In genomic region chr11:102762248-102762647, GRCm38 (mm10) we compare ENCODE assay signal across 9 mouse cellular contexts. TPM values are rescaled to one million over a fixed set of nuclear protein-coding genes. Genes with fewer than 3 reads are reported as not detected.
DNase-seq lines count a peak whose midpoint lies in the region; ATAC-seq and TF ChIP-seq lines count a peak whose summit lies in the region.
"Had no signal": no experiment of that assay in that cellular context is flagged by ENCODE, and none has a peak within 500 bp of the region (broad histone marks: within the 10 kb centered on the region; RNA-seq: fewer than 3 reads in every experiment).

No protein-coding gene starts in this region.

- H3K4me2 ChIP-seq in heart, embryonic 12.5 days: peak overlapping the region; percentile 98
- peak overlapping the region; percentile 88 for H3K4me2 ChIP-seq in forebrain, postnatal 0 days (ENCODE audit: low read depth)

- no peak for DNase-seq in heart, postnatal 36 days
- no peak for DNase-seq in ES-E14 (ENCODE audit: low read depth, low spot score)
- DNase-seq in forebrain, postnatal 0 days: no peak
- no peak for DNase-seq in embryo, embryonic 10.5 days (ENCODE audit: low spot score)
- no peak for DNase-seq in ovary, adult 18-20 months (ENCODE audit: low spot score)
- no peak for DNase-seq in adrenal gland, postnatal 25 days

- peaks cover 32% of the 10 kb centered on the region for H3K4me1 ChIP-seq in heart, embryonic 12.5 days (replicated peaks)
- H3K4me1 ChIP-seq in ES-E14 (ENCODE audit: control insufficient read depth in 2 of 2, insufficient read depth in 2 of 2, low read length in 2 of 2, poor library complexity in 1 of 2): peaks cover 0 to 17% of the 10 kb centered on the region in 2 experiments; a peak in 2 of 4 replicates
- peaks cover 11% of the 10 kb centered on the region; the same call in 1 of the 2 replicates for H3K4me1 ChIP-seq in forebrain, postnatal 0 days (ENCODE audit: insufficient read depth)

- in situ Hi-C loops in ES-E14 (cut with MboI; ENCODE audit: low sequenced_read_pairs in 2 of 2, unreplicated experiment in 2 of 2): no loop called here

- peaks cover 40% of the 10 kb centered on the region for H3K27me3 ChIP-seq in heart, embryonic 12.5 days (replicated peaks)
- H3K27me3 ChIP-seq in forebrain, postnatal 0 days (ENCODE audit: insufficient read depth, low read length): no peaks in the 10 kb centered on the region

- peak overlapping the region; percentile 74 for H3K4me3 ChIP-seq in heart, embryonic 12.5 days
- H3K4me3 ChIP-seq in ES-E14 (ENCODE audit: insufficient read depth in 1 of 2, low read depth in 1 of 2, low read length in 2 of 2, poor library complexity in 1 of 2, severe bottlenecking in 1 of 2): peak overlapping the region; percentile 72 to 89
- H3K4me3 ChIP-seq in forebrain, postnatal 0 days (ENCODE audit: low read depth, low read length): peak overlapping the region; percentile 65
- H3K4me3 ChIP-seq: erythroblast, embryonic 14.5 days had no signal

- peak overlapping the region; percentile 88 for H3K9ac ChIP-seq in heart, embryonic 12.5 days
- no peak overlapping the region; the same call in 1 of the 2 replicates for H3K9ac ChIP-seq in ES-E14 (ENCODE audit: insufficient read depth, low read depth, low read length, poor library complexity, severe bottlenecking)
- H3K9ac ChIP-seq in forebrain, postnatal 0 days: peak overlapping the region; percentile 90

- intact Hi-C loops in heart, postnatal 36 days (cut with DNase I): no loop called here

- H3K36me3 ChIP-seq in heart, embryonic 12.5 days: no peaks in the 10 kb centered on the region
- H3K36me3 ChIP-seq in ES-E14 (ENCODE audit: control insufficient read depth, insufficient read depth, low read length, poor library complexity, severe bottlenecking): no peaks in the 10 kb centered on the region
- no peaks in the 10 kb centered on the region for H3K36me3 ChIP-seq in forebrain, postnatal 0 days (ENCODE audit: insufficient read depth)

- WGBS in heart, embryonic 12.5 days: 12% methylated on average over 15 of the region's 15 CpGs
- 19% methylated on average over 15 of the region's 15 CpGs for WGBS in forebrain, postnatal 0 days

- no peaks in the 10 kb centered on the region for H3K9me3 ChIP-seq in heart, embryonic 12.5 days (replicated peaks)
- no peaks in the 10 kb centered on the region for H3K9me3 ChIP-seq in ES-E14 (ENCODE audit: control insufficient read depth, insufficient read depth, low read depth, low read length)
- H3K9me3 ChIP-seq in forebrain, postnatal 0 days (ENCODE audit: low read length): no peaks in the 10 kb centered on the region

- TF ChIP-seq CTCF in forebrain, postnatal 0 days (IDR thresholded peaks at IDR 0.05; ENCODE audit: low read depth): no peak

- no peak for ATAC-seq in heart, embryonic 12.5 days (ENCODE audit: insufficient number of reproducible peaks, low FRiP score)
- peak; percentile 9; the same call in 1 of the 2 replicates for ATAC-seq in forebrain, postnatal 0 days
- ATAC-seq in megakaryocyte, adult 5-6 weeks (ENCODE audit: poor library complexity, severe bottlenecking): peak; percentile 56

- no peak overlapping the region for H3K27ac ChIP-seq in heart, embryonic 12.5 days (ENCODE audit: poor library complexity, severe bottlenecking)
- H3K27ac ChIP-seq in ES-E14 (ENCODE audit: insufficient read depth, low read depth, low read length, poor library complexity, severe bottlenecking): no peak overlapping the region
- H3K27ac ChIP-seq in forebrain, postnatal 0 days (ENCODE audit: low read depth, low read length): no peak overlapping the region

TF ChIP-seq in ES-E14, 5 proteins besides CTCF, POLR2A, EP300 and RAD21:
- no peak for TF ChIP-seq HCFC1 (IDR thresholded peaks at IDR 0.05; ENCODE audit: borderline replicate concordance, insufficient read depth, low read length)
- TF ChIP-seq ZNF384 (IDR thresholded peaks at IDR 0.05; ENCODE audit: low read depth, low read length): no peak
- no peak for TF ChIP-seq ZC3H11A (IDR thresholded peaks at IDR 0.05; ENCODE audit: borderline replicate concordance, low read depth, low read length)
- TF ChIP-seq CHD2 (IDR thresholded peaks at IDR 0.05; ENCODE audit: low read depth, low read length): no peak
- TF ChIP-seq MAFK (IDR thresholded peaks at IDR 0.05; ENCODE audit: insufficient read depth, low read depth, low read length): no peak

RNA-seq across cellular contexts. Expression of gene Adam11, which starts 1.0 kb away (rescaled TPM):
- polyA plus RNA-seq in heart, embryonic 12.5 days (2016; fragmentation: Nextera tagmentation; extraction: Ambion mirVana): 9.1 and 10.0 TPM in 2 replicates
- total RNA-seq in heart, postnatal 36 days (2021): 1 to 10 TPM; 4.1 to 6.2 TPM
- total RNA-seq in ES-E14 (2012; rRNA removed): 1.7 and 2.5 TPM in 2 replicates
- total RNA-seq in forebrain, postnatal 0 days (2014; rRNA removed): 37.9 and 49.9 TPM in 2 replicates
- polyA plus RNA-seq in forebrain, postnatal 0 days (2015; fragmentation: Nextera tagmentation; extraction: Ambion mirVana): 14.1 and 17.6 TPM in 2 replicates
- total RNA-seq in megakaryocyte, adult 5-6 weeks (2015): 0.54 and 0.62 TPM in 2 replicates
- total RNA-seq in megakaryocyte, adult 5-6 weeks (2017): 0.81 TPM in 1 of 2 replicates, not detected in the other
- total RNA-seq in adrenal gland, postnatal 25 days (2021): 2.9 and 4.7 TPM in 2 replicates

RNA-seq across cellular contexts. Expression of gene Gjc1, which starts 57.3 kb away (rescaled TPM):
- 69.9 and 72.1 TPM in 2 replicates for polyA plus RNA-seq in heart, embryonic 12.5 days (2016; fragmentation: Nextera tagmentation; extraction: Ambion mirVana)
- total RNA-seq in heart, postnatal 36 days (2021): 10 to 100 TPM; 23.6 to 33.0 TPM
- 74.8 and 77.1 TPM in 2 replicates for total RNA-seq in ES-E14 (2012; rRNA removed)
- 25.3 and 26.5 TPM in 2 replicates for total RNA-seq in forebrain, postnatal 0 days (2014; rRNA removed)
- 22.6 and 24.1 TPM in 2 replicates for polyA plus RNA-seq in forebrain, postnatal 0 days (2015; fragmentation: Nextera tagmentation; extraction: Ambion mirVana)
- total RNA-seq in megakaryocyte, adult 5-6 weeks (2015): 0.11 TPM in 2 replicates
- total RNA-seq in megakaryocyte, adult 5-6 weeks (2017): 0.40 and 0.89 TPM in 2 replicates
- 20.0 and 22.7 TPM in 2 replicates for total RNA-seq in adrenal gland, postnatal 25 days (2021)
- polyA plus RNA-seq: erythroblast, embryonic 14.5 days had no signal

Comparison
In these comparisons a context has a peak if more than half of its experiments do, and no peak if none do; other contexts are left out.
1. RNA of gene Gjc1, which starts 57.3 kb away (total RNA-seq): 74.8 to 77.1 TPM in ES-E14, 23.6 to 33.0 TPM in heart, postnatal 36 days, 25.3 to 26.5 TPM in forebrain, postnatal 0 days and 20.0 to 22.7 TPM in adrenal gland, postnatal 25 days; 0.11 to 0.89 TPM in megakaryocyte, adult 5-6 weeks; every median in the first group is over 10 times any median in the second.
2. Peak in every context shown above with its lines, with median percentiles within 50 percentile points of each other: H3K4me3 ChIP-seq.